Mouse (Mus musculus) right cerebral cortex, adult 2 months (tissue): ENCODE data around the gene Zfp652.
"Not testable (repeated sequence)": the region's sequence is repeated elsewhere in the genome, so short reads cannot be mapped to it uniquely, and the experiment has no call there.

ENCODE experiments used
- DNase-seq, 2 experiments: peaks; one replicate each; pipeline ENCODE4 v3.0.0; 2021 to 2022; ENCODE audit warnings: low spot score in 2 of 2

Gene Zfp652

GRCm38 (mm10) chr11:95712563-95713224 is at the start of gene Zfp652:
TSS of gene Zfp652 (plus strand) at chr11:95712673.
- DNase-seq, result peak; percentile 69 to 74

- peak; percentile 97 to 98 for DNase-seq
Measured at GRCm38 (mm10) chr11:95666529-95667149, 45.8 kb upstream of the Zfp652 start, which contains the start of gene Phb. TSS of gene Phb (plus strand) at chr11:95666957.

GRCm38 (mm10) chr11:95667177-95667576 is 45.3 kb upstream of the Zfp652 start:
- DNase-seq, result no peak

DNA sequence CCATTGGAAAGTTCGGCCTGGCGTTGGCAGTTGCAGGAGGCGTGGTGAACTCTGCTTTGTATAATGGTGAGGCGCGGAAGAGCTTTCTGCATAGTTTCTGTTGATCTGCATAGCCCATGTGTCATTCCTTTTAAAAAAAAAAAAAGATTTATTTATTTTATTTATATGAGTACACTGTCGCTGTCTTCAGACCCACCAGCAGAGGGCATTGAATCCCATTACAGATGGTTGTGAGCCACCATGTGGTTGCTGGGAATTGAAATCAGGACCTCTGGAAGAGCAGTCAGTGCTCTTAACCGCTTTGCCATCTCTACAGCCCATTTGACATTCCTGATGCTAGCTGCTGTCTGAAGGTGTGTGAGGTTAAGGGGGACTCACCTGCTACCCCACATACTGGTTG is 44.4 kb upstream of the Zfp652 start:
- DNase-seq, result not testable (repeated sequence)

- no peak for DNase-seq
Measured at GRCm38 (mm10) chr11:95675498-95675897, 37.0 kb upstream of the Zfp652 start.

DNA sequence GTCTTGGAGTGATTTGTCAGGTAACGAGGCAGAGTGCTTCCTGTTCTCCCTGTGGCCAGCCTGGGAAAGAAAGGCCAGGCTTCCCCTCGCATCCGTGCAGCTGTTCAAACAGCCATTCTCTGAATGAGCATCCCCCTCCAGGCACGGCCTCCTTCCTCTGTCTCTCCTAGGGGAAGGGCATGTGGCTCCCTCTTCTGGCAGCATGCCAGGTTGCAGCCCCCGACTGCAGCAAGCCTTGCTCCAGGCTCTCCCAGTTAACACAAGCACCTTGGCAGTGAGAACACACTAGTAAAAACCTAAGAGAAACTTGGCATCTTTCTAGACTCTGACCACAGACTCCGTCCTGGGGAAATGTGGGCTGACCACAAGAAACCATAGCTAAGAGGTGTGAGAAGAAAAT is 36.2 kb upstream of the Zfp652 start:
- DNase-seq, result peak; percentile 54 to 66

GRCm38 (mm10) chr11:95677925-95678701 is 34.4 kb upstream of the Zfp652 start:
- no peak for DNase-seq

DNA sequence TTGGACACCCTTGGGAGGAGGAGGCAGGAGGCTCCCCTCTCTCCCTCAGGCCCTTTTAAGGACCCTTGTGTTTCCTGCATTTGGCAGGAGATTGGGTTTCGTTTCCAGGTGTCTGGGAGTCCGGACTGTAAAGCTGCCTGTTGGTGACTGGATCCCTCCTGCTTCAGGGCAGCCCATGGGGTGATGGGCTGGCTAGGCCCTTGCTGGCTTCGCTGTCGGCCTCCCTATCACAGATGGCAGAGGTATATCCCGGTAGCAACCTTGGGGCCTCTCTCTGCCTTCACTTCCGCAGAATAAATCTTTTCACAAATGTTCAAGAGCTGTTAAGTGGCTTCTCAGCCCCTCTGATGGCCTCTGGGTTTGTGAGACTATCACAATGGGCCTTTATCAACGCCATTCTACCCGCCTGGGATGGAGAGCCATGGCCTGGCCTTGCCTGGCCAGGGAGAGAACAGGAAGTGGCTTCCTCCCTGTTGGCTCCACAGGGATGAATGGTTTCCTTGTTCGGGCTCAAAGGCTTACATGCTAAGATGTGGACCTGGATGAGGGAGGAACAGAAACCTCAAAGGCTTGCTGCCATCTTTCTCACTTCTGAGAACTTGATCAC is 30.4 kb upstream of the Zfp652 start:
- no peak for DNase-seq

GRCm38 (mm10) chr11:95682946-95683345 is 29.5 kb upstream of the Zfp652 start:
- DNase-seq, result no peak

DNA sequence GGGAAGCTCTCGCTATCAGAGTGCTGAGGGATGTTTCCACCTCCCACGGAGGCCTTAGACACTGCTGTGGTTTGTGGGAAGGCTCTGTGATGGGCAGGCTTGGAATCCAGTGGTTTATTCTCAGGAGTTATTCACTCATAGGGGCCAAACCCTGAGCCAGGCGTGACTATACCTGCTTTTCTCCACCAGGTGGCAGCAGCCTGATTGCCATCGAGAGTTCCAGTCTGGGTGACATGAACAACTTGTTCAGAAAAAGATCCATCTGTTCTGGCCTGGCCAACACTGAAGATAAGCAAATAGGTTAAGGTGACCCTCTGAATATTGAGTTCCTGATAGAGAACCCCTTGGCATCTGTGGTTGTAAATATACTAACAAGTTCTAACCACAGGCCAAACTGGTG is 26.4 kb upstream of the Zfp652 start:
- peak; percentile 88 to 89 for DNase-seq

GRCm38 (mm10) chr11:95687084-95687656 is 25.3 kb upstream of the Zfp652 start:
- no peak for DNase-seq

DNA sequence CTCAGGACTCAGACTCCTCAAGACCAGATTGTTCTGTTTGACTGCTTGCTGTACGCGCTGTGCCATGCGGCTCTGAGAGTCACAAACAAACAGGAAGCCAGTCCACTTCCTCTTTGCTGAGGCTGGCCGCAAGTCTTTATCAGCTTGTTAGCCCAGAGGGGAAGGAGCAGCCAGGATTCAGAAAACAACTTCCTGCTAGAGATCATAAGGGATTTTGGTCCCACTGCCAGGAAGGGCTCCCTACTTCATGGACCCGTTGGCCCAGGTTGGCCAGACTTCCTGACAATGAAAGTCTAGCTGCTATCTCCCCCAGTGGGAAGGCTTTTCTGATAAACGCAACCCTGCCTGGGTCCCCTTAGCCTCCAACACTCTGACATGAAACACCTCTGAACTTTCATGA is 24.0 kb upstream of the Zfp652 start:
- no peak for DNase-seq

GRCm38 (mm10) chr11:95688981-95689380 is 23.5 kb upstream of the Zfp652 start:
- no peak for DNase-seq

DNA sequence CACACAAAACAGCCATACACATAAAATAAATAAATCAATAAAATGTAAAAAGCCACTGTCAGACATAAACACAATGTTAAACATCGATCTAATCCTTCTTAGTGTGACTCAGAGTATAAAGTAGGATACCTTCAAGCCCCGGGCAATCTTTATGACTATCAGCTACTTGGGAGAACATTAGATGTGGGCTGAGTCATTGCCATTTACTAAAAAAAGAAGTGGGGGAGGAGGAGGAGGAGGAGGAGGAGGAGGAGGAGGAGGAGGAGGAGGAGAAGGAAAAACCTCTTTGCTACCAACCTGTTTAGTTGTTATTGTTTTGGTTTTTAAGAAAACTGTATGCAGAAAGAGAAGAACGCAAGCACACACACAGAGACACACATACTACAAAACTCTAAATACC is 22.9 kb upstream of the Zfp652 start:
- no peak for DNase-seq

GRCm38 (mm10) chr11:95698541-95698940 is 13.9 kb upstream of the Zfp652 start:
- no peak for DNase-seq

DNA sequence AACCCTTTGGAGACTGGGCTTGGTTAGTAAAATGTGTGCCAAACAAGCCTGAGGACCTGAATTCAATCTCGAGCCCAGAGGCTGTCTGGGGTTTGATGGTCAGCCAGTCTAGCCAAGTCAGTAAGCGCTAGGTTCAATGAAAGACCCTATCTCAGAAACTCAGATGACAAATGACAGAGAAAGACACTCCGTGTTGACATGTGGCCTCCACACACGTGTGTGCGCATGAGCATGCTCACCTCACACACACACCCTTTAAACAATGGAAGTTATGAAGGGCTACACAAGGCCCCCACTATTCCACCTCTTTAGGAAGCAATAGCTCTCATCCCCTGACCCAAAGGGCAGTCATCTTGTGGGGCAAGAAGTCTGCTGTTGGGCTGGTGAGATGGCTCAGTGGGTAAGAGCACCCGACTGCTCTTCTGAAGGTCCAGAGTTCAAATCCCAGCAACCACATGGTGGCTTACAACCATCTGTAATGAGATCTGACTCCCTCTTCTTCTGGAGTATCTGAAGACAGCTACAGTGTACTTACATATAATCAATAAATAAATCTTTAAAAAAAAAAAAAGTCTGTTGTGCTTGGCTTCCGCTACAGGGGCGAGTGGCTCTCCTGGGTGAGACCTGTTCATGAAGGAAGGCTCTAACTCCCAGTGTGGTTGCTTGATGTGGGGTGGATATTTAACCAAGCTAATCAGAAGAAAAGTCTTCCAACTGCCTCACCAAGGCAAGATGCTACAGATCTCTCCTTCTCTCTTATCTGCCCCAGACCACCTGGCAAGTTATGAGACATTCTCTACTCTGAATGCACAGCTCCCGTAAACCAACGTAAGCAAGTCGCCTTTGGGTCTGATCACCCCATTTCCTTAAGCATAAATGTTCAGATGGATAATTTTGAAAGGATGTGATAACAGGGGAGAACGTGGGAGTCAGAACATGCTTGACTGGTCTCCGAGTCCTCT is 11.4 kb upstream of the Zfp652 start:
- DNase-seq, result no peak

GRCm38 (mm10) chr11:95704032-95704969 is 8.2 kb upstream of the Zfp652 start:
- DNase-seq, result no peak

DNA sequence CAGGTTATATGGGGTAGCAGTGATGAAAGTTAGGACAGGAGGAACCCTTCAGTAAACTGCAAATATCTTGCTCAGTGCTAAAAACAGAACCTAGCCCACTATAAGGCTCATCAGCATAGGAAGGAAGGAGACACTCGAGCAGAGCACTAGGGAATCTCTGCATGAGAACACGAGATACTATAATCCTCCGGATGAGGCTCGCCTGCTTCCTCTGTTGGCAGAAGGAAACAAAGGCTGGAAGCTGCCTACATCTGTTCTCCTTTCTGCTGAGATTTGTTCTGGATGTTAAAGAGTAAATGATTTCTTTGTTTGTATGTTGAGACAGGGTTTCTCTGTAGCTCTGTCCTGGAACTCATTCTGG is 7.5 kb upstream of the Zfp652 start:
- no peak for DNase-seq

- no peak for DNase-seq
Measured at GRCm38 (mm10) chr11:95709534-95710040, 2.9 kb upstream of the Zfp652 start.

- DNase-seq, result no peak
Measured at GRCm38 (mm10) chr11:95710478-95710877, 2.0 kb upstream of the Zfp652 start.
